Mouse (Mus musculus) duodenum, adult 2 months (tissue): ENCODE measurements around the gene Skint5. TPM values are rescaled to one million over a fixed set of nuclear protein-coding genes. Genes with fewer than 3 reads are reported as not detected.

Source experiments
- polyA plus RNA-seq: library from polyadenylated mRNA; depleted of rRNA; stranded (reverse); fragments of >200 nt; gene quantifications from 2 replicates; pipeline ENCODE4 v1.2.3, GENCODE M21; 2012; ENCODE audit warnings: low replicate concordance; rRNA removed

Gene Skint5
- polyA plus RNA-seq = not detected in 2 replicates

DNA sequence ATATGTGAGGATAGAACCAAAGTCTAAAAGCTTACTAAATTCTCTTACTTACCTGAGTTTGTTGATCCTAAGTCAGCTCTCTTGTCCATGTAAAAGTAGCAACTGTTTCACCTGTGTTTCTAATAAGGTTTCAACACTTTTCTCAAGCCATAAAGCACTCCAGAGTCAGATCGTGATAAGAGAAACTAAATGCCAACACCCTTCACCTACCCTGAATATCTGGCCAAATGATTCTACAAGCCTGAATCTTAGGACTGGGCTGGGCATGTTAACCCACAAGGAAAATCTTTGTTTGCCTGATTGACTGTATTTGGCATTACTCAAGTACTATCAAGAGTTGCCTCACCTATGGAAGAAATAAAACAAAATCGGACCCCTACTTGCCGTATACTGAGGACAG is at the start of gene Skint5:
TSS of gene Skint5 (minus strand) at position 101 of the 400 bp plus-strand sequence.

Other genes with a start within 250 kb of the Skint5 start
- not detected in 2 replicates for gene Skint11, start 163.9 kb upstream of the Skint5 start, polyA plus RNA-seq